7 mouse cellular contexts compared by ENCODE assay signal in the genomic region with DNA sequence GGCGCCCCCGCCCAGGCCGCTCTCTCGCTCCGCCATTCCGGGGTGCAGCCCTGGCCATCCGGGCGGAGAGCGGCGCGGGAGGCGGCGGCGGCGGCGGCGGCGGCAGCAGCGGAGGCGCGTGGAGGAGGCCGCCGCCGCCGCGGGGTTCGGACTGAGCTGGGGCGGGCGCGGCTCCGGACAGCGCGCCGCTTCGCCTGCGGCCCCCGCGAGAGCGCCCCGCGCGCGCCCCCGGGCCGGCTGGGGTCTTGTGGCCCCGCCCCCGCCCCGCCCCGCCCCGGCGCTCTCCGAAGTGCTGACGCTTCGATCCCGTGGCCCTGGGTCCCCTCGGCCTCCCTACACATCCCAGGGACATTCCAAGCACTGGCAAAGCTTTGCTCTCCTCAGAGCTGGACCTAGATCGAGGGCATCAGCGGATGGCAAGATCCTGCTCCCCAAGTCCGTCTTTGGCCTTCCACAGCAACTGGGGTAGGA. TPM values are rescaled to one million over a fixed set of nuclear protein-coding genes. Genes with fewer than 3 reads are reported as not detected.
A peak's percentile ranks its signal among the peaks of the same experiment; 100 is the strongest.
DNase-seq lines count a peak whose midpoint lies in the region; ATAC-seq and TF ChIP-seq lines count a peak whose summit lies in the region.

A gene (minus strand): TSS at position 173 of the 471 bp plus-strand sequence.

- H3K4me2 ChIP-seq in lung, embryonic 14.5 days: peak within 1 kb of the TSS; percentile 92
- peak within 1 kb of the TSS; percentile 91 for H3K4me2 ChIP-seq in embryonic facial prominence, embryonic 14.5 days (ENCODE audit: low read depth, low read length)

- DNase-seq in lung, embryonic 14.5 days: peak; percentile 76
- no peak for DNase-seq in lung, postnatal 14 days
- DNase-seq in brain, adult 2 months (ENCODE audit: low read depth, low spot score): peak; percentile 83
- peak; percentile 65 for DNase-seq in embryonic facial prominence, embryonic 14.5 days (ENCODE audit: low spot score)
- DNase-seq in kidney, postnatal 10 days: peak; percentile 65
- DNase-seq in frontal cortex, postnatal 10 days (ENCODE audit: low spot score in 2 of 2): no peak

- no peaks in the 10 kb centered on the region for H3K9me3 ChIP-seq in lung, embryonic 14.5 days (ENCODE audit: low read depth, low read length)
- no peaks in the 10 kb centered on the region for H3K9me3 ChIP-seq in embryonic facial prominence, embryonic 14.5 days (ENCODE audit: control insufficient read depth, low read length)

- no peak for TF ChIP-seq CTCF in lung, embryonic 14.5 days (IDR thresholded peaks at IDR 0.05; ENCODE audit: low read depth)

- peaks cover 6% of the 10 kb centered on the region; the same call in 1 of the 2 replicates for H3K27me3 ChIP-seq in lung, embryonic 14.5 days (ENCODE audit: insufficient read depth, low read length)
- no peaks in the 10 kb centered on the region; the same call in 1 of the 2 replicates for H3K27me3 ChIP-seq in embryonic facial prominence, embryonic 14.5 days (replicated peaks; ENCODE audit: control insufficient read depth, insufficient read depth, low read length)

- peak within 1 kb of the TSS; percentile 62 for H3K9ac ChIP-seq in lung, embryonic 14.5 days
- peak within 1 kb of the TSS; percentile 76 for H3K9ac ChIP-seq in embryonic facial prominence, embryonic 14.5 days (ENCODE audit: low read depth, low read length)

- H3K36me3 ChIP-seq in lung, embryonic 14.5 days (ENCODE audit: insufficient read depth): peaks cover 17% of the 10 kb centered on the region
- peaks cover 24% of the 10 kb centered on the region for H3K36me3 ChIP-seq in embryonic facial prominence, embryonic 14.5 days (ENCODE audit: control insufficient read depth, insufficient read depth, low read length)

- 0 out of 2 replicates have a peak, but pooled peaks cover 2% of the 10 kb centered on the region for H3K4me1 ChIP-seq in lung, embryonic 14.5 days (ENCODE audit: insufficient read depth)
- H3K4me1 ChIP-seq in embryonic facial prominence, embryonic 14.5 days (ENCODE audit: control insufficient read depth, insufficient read depth, low read length): peaks cover 4% of the 10 kb centered on the region; the same call in 1 of the 2 replicates

- ATAC-seq in lung, embryonic 14.5 days (ENCODE audit: insufficient read depth): peak; percentile 76
- ATAC-seq in embryonic facial prominence, embryonic 14.5 days (ENCODE audit: low read depth): peak; percentile 74
- ATAC-seq in megakaryocyte progenitor cell, adult 5-6 weeks (replicated peaks; ENCODE audit: poor library complexity): peak; percentile 30; the same call in 1 of the 2 replicates

- H3K4me3 ChIP-seq in lung, embryonic 14.5 days (ENCODE audit: low read depth, low read length): peak within 1 kb of the TSS; percentile 57
- H3K4me3 ChIP-seq in embryonic facial prominence, embryonic 14.5 days (ENCODE audit: low read depth, low read length): peak within 1 kb of the TSS; percentile 61

- no peak within 1 kb of the TSS for H3K27ac ChIP-seq in lung, embryonic 14.5 days (ENCODE audit: low read depth)
- H3K27ac ChIP-seq in embryonic facial prominence, embryonic 14.5 days (replicated peaks; ENCODE audit: low read depth, low read length): no peak within 1 kb of the TSS

- 3% methylated on average over 37 of the region's 59 CpGs for WGBS in lung, embryonic 14.5 days
- WGBS in embryonic facial prominence, embryonic 14.5 days: 10% methylated on average over 5 of the region's 59 CpGs

RNA-seq across cellular contexts. Expression of the gene that starts here (rescaled TPM):
- polyA plus RNA-seq in lung, embryonic 14.5 days (2014; fragmentation: Nextera tagmentation; extraction: Ambion mirVana): 6.2 TPM in 2 replicates
- polyA plus RNA-seq in embryonic facial prominence, embryonic 14.5 days (2014; fragmentation: Nextera tagmentation; extraction: Ambion mirVana): 17.6 and 18.1 TPM in 2 replicates
- not detected in 2 replicates for total RNA-seq in megakaryocyte progenitor cell, adult 5-6 weeks (2015)
- 0.07 TPM in 1 of 2 replicates, not detected in the other for total RNA-seq in megakaryocyte progenitor cell, adult 5-6 weeks (2017)

Comparison
In these comparisons a context has a peak if more than half of its experiments do, and no peak if none do; other contexts are left out.
1. DNase-seq: peak in lung, embryonic 14.5 days (single experiment), brain, adult 2 months (single experiment), embryonic facial prominence, embryonic 14.5 days (single experiment) and kidney, postnatal 10 days (single experiment); none in lung, postnatal 14 days (single experiment) and frontal cortex, postnatal 10 days (0 of 2).
2. Peak in ATAC-seq in megakaryocyte progenitor cell, adult 5-6 weeks; RNA of the gene not detected or under 1 TPM.
3. Peak in every context shown above with its lines, with median percentiles within 50 percentile points of each other: ATAC-seq.